Comparison of ENCODE assay signal across 9 mouse cellular contexts in the genomic region with DNA sequence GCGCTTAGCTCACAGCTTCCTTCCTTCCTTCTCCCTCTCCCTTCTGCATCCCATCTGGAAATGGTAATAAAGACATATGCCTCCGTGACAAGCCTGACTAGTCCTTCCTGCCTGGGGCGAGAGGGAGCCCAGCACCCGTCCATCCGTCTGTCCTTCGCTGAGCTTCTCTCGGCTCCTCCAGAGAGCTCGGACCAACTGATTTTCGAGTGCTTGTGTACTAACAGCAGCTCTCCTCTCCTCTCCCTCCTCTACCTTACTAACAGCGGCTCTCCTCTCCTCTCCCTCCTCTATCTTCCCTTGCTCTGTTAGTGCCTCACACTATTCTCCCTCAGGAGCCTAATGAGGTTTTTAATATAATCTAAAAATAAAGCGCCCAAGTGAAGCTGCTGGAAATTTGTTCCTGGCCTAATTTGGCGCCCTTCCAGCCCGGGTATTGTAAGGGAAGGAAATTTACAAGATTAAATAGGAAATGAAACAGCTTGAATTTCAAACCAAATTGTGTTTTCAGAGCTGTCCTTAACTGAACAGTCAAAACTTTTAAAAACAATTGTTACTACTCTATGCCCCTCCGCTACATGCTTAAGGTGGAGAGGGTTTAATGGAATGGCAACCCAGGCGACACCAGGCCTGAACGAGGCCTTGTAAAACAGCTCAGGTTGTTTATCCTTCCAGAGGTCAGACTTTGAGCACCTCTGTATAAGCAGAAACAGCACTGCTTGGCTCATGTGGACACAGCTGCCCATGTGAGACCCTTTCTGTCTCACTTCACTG. TPM values are rescaled to one million over a fixed set of nuclear protein-coding genes. Genes with fewer than 3 reads are reported as not detected.
A peak's percentile ranks its signal among the peaks of the same experiment; 100 is the strongest.
DNase-seq lines count a peak whose midpoint lies in the region; ATAC-seq and TF ChIP-seq lines count a peak whose summit lies in the region.
"Had no signal": no experiment of that assay in that cellular context is flagged by ENCODE, and none has a peak within 500 bp of the region (broad histone marks: within the 10 kb centered on the region; RNA-seq: fewer than 3 reads in every experiment).

No protein-coding gene starts in this region.

- no peaks in the 10 kb centered on the region for H3K9me3 ChIP-seq in lung, embryonic 16.5 days (ENCODE audit: control insufficient read depth, low read length)
- no peaks in the 10 kb centered on the region for H3K9me3 ChIP-seq in midbrain, embryonic 10.5 days (replicated peaks)

- peaks cover 13% of the 10 kb centered on the region for H3K36me3 ChIP-seq in lung, embryonic 16.5 days (ENCODE audit: control insufficient read depth, insufficient read depth, low read length)
- peaks cover 4% of the 10 kb centered on the region; the same call in 1 of the 2 replicates for H3K36me3 ChIP-seq in kidney, adult 2 months (ENCODE audit: control insufficient read depth, insufficient read depth, low read length)
- H3K36me3 ChIP-seq in midbrain, embryonic 10.5 days, result peaks cover 78% of the 10 kb centered on the region

- 0 out of 2 replicates have a peak, but pooled peaks have one; percentile 10 for ATAC-seq in lung, embryonic 16.5 days (ENCODE audit: low read depth)

- H3K9ac ChIP-seq in lung, embryonic 16.5 days (ENCODE audit: low read length), result no peak overlapping the region

- H3K4me2 ChIP-seq in lung, embryonic 16.5 days (ENCODE audit: low read depth, low read length), result no peak overlapping the region

- H3K4me3 ChIP-seq in lung, embryonic 16.5 days (ENCODE audit: low read length), result no peak overlapping the region
- no peak overlapping the region for H3K4me3 ChIP-seq in kidney, adult 2 months (ENCODE audit: insufficient read depth, low read depth, low read length)
- H3K4me3 ChIP-seq in midbrain, embryonic 10.5 days, result no peak overlapping the region

- TF ChIP-seq POLR2A in kidney, adult 2 months (IDR thresholded peaks at IDR 0.05; ENCODE audit: low read depth, low read length), result no peak

- DNase-seq in adrenal gland, postnatal 25 days, result peak; percentile 31
- DNase-seq in adrenal gland, adult 18-20 months (ENCODE audit: low spot score in 2 of 2), result no peak
- no peak for DNase-seq in lung, adult 18-20 months
- peak; percentile 55 for DNase-seq in kidney, adult 2 months
- peak; percentile 41 for DNase-seq in right cerebral cortex, postnatal 4 days
- no peak for DNase-seq in frontal cortex, postnatal 25 days (ENCODE audit: low spot score in 2 of 2)
- no peak for DNase-seq in midbrain, embryonic 10.5 days (ENCODE audit: low spot score)
- DNase-seq: adrenal gland, postnatal 36 days had no signal

- TF ChIP-seq CTCF in kidney, adult 2 months (conservative IDR thresholded peaks at IDR 0.05; ENCODE audit: insufficient read depth, insufficient read length, low read depth, low read length), result no peak

- H3K4me1 ChIP-seq in lung, embryonic 16.5 days (replicated peaks; ENCODE audit: control insufficient read depth, insufficient read depth, low read length), result no peaks in the 10 kb centered on the region; the same call in 1 of the 2 replicates
- peaks cover 6% of the 10 kb centered on the region; the same call in 1 of the 2 replicates for H3K4me1 ChIP-seq in kidney, adult 2 months (ENCODE audit: control insufficient read depth, insufficient read depth, low read length)
- no peaks in the 10 kb centered on the region for H3K4me1 ChIP-seq in midbrain, embryonic 10.5 days

- no peaks in the 10 kb centered on the region for H3K27me3 ChIP-seq in lung, embryonic 16.5 days (ENCODE audit: control insufficient read depth, insufficient read depth, low read depth, low read length)
- H3K27me3 ChIP-seq in kidney, adult 2 months (replicated peaks; ENCODE audit: control insufficient read depth, insufficient read depth, low read length), result no peaks in the 10 kb centered on the region
- H3K27me3 ChIP-seq in midbrain, embryonic 10.5 days (ENCODE audit: low read depth, poor library complexity, severe bottlenecking), result no peaks in the 10 kb centered on the region

- WGBS in lung, embryonic 16.5 days, result 60% methylated on average over 16 of the region's 16 CpGs
- WGBS in kidney, adult 2 months, result 49% methylated on average over 16 of the region's 16 CpGs
- 89% methylated on average over 16 of the region's 16 CpGs for WGBS in midbrain, embryonic 10.5 days

- H3K27ac ChIP-seq in lung, embryonic 16.5 days (ENCODE audit: low read length), result peak overlapping the region; percentile 56
- H3K27ac ChIP-seq in kidney, adult 2 months (ENCODE audit: insufficient read depth, low read depth, low read length), result peak overlapping the region; percentile 44
- no peak overlapping the region for H3K27ac ChIP-seq in midbrain, embryonic 10.5 days (replicated peaks)

RNA-seq across cellular contexts. Expression of gene 1700010B08Rik, which starts 16.9 kb away (rescaled TPM):
- total RNA-seq in adrenal gland, postnatal 25 days (2021), result not detected in 2 replicates
- total RNA-seq in adrenal gland, adult 18-20 months (2021), result not detected
- polyA plus RNA-seq in lung, embryonic 16.5 days (2015; fragmentation: Nextera tagmentation; extraction: Ambion mirVana), result not detected in 2 replicates
- polyA plus RNA-seq in kidney, adult 2 months (2012; rRNA removed), result not detected in 2 replicates
- polyA plus RNA-seq in midbrain, embryonic 10.5 days (2016; fragmentation: Nextera tagmentation; extraction: Ambion mirVana), result not detected in 2 replicates
- total RNA-seq: adrenal gland, postnatal 36 days had no signal

RNA-seq across cellular contexts. Expression of gene Vapb, which starts 35.0 kb away (rescaled TPM):
- 130 and 177 TPM in 2 replicates for total RNA-seq in adrenal gland, postnatal 25 days (2021)
- 100 to 1,000 TPM; 162 to 176 TPM for total RNA-seq in adrenal gland, adult 18-20 months (2021)
- polyA plus RNA-seq in lung, embryonic 16.5 days (2015; fragmentation: Nextera tagmentation; extraction: Ambion mirVana), result 15.5 and 19.2 TPM in 2 replicates
- 18.9 and 21.3 TPM in 2 replicates for polyA plus RNA-seq in kidney, adult 2 months (2012; rRNA removed)
- 9.4 and 11.6 TPM in 2 replicates for polyA plus RNA-seq in midbrain, embryonic 10.5 days (2016; fragmentation: Nextera tagmentation; extraction: Ambion mirVana)

RNA-seq across cellular contexts. Expression of gene Rab22a, which starts 42.7 kb away (rescaled TPM):
- total RNA-seq in adrenal gland, postnatal 25 days (2021), result 27.0 and 31.9 TPM in 2 replicates
- total RNA-seq in adrenal gland, adult 18-20 months (2021), result 10 to 100 TPM; 28.0 to 38.0 TPM
- 29.7 and 34.1 TPM in 2 replicates for polyA plus RNA-seq in lung, embryonic 16.5 days (2015; fragmentation: Nextera tagmentation; extraction: Ambion mirVana)
- polyA plus RNA-seq in kidney, adult 2 months (2012; rRNA removed), result 24.4 and 28.2 TPM in 2 replicates
- 24.0 and 27.7 TPM in 2 replicates for polyA plus RNA-seq in midbrain, embryonic 10.5 days (2016; fragmentation: Nextera tagmentation; extraction: Ambion mirVana)

Comparison
In these comparisons a context has a peak if more than half of its experiments do, and no peak if none do; other contexts are left out.
1. DNase-seq: peak in adrenal gland, postnatal 25 days (single experiment), kidney, adult 2 months (single experiment) and right cerebral cortex, postnatal 4 days (single experiment); none in adrenal gland, adult 18-20 months (0 of 2), lung, adult 18-20 months (0 of 2), frontal cortex, postnatal 25 days (0 of 2) and midbrain, embryonic 10.5 days (single experiment).